Mouse (Mus musculus) lung, postnatal 10 days (tissue): ENCODE data around the gene Usp32.

Experiments
- DNase-seq: peaks from one replicate; pipeline ENCODE4 v3.0.0; 2021

Usp32 gene

GRCm38 (mm10) chr11:84977385-84977952 is 162.5 kb downstream of the Usp32 start:
- no peak for DNase-seq

GRCm38 (mm10) chr11:84976706-84977105 is 163.3 kb downstream of the Usp32 start:
- DNase-seq = no peak

DNA sequence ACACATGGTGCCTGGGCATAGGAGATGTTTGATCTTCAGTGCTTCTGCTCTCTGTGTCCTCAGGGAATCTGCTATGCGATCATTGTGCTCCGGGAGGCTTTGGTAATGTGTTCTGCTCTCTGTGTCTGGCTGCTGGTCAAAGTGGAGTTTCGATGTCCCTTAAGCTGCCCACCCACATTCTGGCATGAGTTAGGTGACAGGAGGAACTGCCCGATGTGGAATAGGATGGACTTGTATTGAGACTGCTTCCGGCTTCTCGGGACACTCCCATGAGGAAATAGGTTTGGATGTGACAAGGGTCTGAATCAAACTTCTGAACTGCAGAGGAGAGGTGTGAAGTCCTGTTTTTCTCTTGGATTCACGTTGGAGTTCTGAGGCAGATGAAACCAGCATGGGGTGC is 165.4 kb downstream of the Usp32 start:
- peak; percentile 53 for DNase-seq

DNA sequence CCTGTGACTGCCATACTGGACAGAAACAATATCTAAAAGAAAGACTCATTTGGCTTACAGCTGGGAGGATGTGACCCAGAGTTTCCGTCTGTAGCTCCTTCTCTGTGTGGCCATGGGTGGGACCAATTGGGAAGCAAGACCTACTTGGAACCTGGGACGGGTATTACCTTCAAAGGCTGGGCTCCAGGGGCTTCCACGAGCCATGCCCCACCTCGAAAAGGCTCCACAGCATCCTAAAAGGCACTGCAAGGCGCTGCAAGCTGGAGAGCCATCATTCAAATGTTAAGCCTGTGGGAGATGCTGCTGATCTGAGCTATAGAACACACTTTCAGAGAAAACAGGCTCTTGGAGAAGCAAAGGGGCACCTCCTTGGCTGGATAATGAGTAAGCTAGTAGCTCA is 166.3 kb downstream of the Usp32 start:
- DNase-seq = no peak

DNA sequence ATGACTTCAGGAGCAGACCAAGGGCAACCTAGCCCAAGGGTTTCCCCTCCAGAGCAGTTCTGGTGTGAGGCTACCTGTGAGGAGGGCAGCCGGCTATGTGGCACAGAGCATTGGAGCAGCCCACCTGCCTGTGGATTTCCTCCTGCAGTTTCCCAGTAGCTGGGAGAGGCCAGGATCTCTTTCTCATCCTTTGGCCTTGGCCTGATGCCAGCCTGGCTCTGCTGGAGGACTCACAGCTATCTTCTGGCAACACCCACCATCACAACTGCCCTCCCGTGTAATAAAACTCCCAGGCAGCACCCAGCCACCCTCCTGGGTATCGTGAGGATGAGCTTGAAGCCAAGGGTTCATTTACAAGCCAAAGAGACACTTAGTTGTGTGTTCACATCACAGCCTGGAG is 167.9 kb downstream of the Usp32 start:
- DNase-seq = peak; percentile 53

DNA sequence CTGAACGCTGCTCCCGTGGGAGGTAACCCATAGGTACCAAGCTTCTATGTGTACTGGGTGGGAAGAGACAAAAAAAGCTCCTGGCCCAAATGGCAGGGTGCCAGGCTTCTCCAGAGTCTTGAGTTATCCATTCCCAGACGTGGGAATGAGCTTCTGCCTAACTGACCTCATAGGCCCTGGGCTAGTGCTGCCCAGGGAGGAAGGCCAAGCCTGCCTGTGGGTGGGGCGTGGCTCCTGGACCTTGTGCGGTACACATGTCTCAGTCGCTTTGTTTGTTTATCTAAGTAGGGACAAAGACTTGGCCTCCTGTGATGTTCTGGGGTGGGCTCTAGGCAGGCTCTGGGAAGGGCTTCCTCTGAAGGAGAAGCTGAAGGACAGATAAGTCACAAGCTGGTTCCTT is 171.2 kb downstream of the Usp32 start:
- DNase-seq = peak; percentile 88

- DNase-seq = peak; percentile 50
Measured at GRCm38 (mm10) chr11:84968309-84968708, 171.7 kb downstream of the Usp32 start.

GRCm38 (mm10) chr11:84967113-84967512 is 172.8 kb downstream of the Usp32 start:
- DNase-seq = no peak

- DNase-seq = no peak
Measured at GRCm38 (mm10) chr11:84966696-84967095, 173.3 kb downstream of the Usp32 start.

DNA sequence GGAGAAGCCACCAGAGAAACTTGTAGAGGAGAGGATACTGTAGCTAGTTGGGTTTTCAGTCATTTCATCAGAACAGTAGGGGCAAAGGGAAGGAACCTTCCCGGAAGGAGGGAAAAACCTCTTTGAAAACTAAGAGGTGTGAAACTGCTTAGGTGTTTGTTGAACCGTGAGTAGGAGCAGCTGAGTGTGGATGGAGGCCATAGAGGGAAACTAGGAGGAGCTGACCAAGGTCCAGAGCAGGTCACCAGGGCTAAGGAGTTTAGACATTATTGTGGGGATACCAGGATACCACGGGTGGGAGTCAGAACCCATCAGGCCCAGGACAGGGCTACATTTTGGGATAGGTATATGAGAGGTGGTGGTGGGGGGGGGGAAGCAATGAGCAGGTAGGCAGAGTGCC is 176.4 kb downstream of the Usp32 start:
- no peak for DNase-seq

DNA sequence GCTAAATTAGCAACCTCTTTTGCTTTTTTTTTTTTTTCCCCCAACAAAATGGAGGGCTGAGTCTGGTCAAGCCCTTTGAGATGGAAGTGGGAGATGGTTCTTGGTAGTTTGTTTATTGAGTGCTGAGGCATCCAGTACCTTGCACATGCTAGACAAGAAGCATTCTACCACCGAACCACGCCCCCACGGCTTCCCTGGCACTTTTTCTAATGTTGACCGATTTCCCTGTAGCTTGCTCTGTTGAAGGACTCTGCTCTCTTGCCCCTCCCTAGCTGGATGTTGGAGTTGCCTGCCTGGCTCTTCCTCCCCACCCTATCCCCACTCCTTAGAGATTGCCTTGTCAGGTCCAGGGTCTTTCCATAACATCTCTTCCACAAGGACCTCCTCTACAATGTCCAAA is 177.4 kb downstream of the Usp32 start:
- DNase-seq = no peak

GRCm38 (mm10) chr11:84961571-84961970 is 178.4 kb downstream of the Usp32 start:
- DNase-seq = no peak

DNA sequence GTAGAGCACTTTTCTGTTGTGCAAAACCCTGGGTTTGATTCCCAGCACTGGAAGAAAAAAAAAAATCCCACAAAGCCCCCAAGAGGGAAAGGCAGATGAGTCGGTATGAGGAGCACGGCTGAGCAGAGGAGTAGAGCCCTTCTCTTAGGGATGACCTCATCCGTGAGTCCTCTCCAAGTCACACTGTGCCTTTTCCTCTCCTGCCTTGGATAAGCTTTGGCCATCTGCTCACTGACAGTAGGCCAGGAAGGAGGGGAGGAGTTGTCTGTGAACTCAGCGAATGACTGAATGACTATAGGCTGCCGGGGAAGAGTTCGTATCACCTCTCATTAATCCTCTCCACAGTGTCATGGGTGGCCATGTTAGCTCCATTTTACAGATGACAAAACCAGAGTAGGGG is 179.2 kb downstream of the Usp32 start:
- DNase-seq = no peak

- DNase-seq = no peak
Measured at GRCm38 (mm10) chr11:84960291-84960690, 179.7 kb downstream of the Usp32 start.

GRCm38 (mm10) chr11:84959701-84960181 is 180.2 kb downstream of the Usp32 start:
- DNase-seq = peak; percentile 60

- DNase-seq = no peak
Measured at GRCm38 (mm10) chr11:84959181-84959580, 180.8 kb downstream of the Usp32 start.

GRCm38 (mm10) chr11:84958271-84958630 is 181.7 kb downstream of the Usp32 start:
- DNase-seq = no peak

DNA sequence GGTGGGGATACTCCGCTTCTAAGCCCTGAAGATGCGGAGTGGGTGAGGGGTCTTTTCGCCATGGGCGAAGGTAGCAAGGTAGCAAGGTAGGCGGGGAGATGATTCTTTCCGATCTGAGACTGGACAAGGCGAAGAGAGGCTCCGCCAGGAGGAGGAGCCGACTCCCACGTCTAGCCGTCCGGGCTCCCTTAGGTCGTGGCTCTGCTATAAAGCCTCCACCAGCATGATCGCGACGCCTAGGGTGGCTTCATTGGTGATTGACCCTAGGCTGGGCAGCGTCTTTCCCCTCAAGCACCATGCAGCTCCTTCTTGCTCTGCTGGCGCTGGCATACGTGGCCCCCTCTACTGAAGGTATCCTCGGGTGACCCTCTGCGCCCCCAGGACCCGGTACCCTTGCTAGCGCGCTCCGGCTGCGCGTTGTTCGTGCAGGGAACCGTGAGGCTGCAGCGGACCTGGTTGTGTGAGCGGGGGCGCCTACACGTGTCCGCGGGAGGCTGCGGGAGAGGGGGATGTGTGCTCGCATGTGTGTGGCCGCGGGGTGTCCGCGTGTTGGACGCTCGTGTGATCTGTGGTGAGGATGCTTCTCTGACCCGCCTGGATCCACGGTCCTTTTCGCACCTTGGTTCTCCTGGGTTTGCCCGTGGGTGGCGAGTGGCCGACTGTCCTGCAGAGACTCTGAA is 182.2 kb downstream of the Usp32 start, which contains the start of gene Car4:
Gene Car4 (plus strand): TSS at position 196 of the 680 bp plus-strand sequence.
- DNase-seq = peak; percentile 30

- no peak for DNase-seq
Measured at GRCm38 (mm10) chr11:84957171-84957570, 182.8 kb downstream of the Usp32 start.

GRCm38 (mm10) chr11:84956400-84956799 is 183.6 kb downstream of the Usp32 start:
- DNase-seq = no peak

DNA sequence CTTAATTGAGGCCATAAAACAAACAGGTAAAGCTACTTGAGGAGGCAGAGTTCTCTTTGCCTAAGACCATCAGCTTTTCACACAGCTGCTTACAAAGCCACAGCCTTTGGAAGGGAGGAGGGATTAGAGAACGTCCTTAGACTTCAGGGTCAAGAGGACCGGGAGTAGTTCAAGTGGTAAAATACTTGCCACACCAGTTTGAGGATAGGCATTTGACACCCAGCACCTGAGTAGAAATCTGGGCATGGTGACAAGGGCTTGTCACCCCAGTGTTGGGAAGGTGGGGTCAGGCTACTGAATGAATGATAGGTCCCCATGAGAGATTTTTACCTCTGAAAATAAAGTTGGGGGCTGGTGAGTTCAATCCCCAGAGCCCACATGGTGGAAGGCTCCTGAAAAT is 187.3 kb downstream of the Usp32 start:
- DNase-seq = peak; percentile 63

GRCm38 (mm10) chr11:84948526-84948925 is 191.4 kb downstream of the Usp32 start:
- no peak for DNase-seq

- DNase-seq = no peak
Measured at GRCm38 (mm10) chr11:84948114-84948513, 191.8 kb downstream of the Usp32 start.

DNA sequence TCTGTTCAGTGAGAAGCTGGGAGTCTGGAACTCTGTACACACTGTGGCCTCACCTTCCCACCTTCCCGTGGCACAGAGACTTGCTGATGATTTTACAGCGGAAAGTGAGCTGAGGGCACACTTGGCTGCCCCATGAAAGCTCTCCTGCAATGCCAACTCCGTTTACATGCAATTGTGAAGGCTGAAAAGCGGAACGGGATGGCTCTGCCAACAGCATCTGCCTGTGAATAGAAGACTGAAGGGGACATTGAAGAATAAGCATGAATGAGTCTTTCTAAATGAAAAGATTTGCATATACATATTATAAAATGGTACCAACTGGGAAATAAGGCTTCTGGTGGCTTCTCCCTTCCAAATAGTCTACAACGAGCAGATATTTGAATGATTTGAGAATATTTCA is 192.8 kb downstream of the Usp32 start:
- DNase-seq = no peak

- DNase-seq = no peak
Measured at GRCm38 (mm10) chr11:84945841-84946240, 194.1 kb downstream of the Usp32 start.
